Mouse (Mus musculus): ENCODE data around the gene Cldn4. TPM values are rescaled to one million over a fixed set of nuclear protein-coding genes. Genes with fewer than 3 reads are reported as not detected.
"Not testable (repeated sequence)": the region's sequence is repeated elsewhere in the genome, so short reads cannot be mapped to it uniquely, and the experiment has no call there.

Gene Cldn4
- total RNA-seq, 4 experiments from 2014 or later, result not detected

- DNase-seq (ENCODE audit: low spot score in 2 of 2), result not testable (repeated sequence)
These were observed 17.9 kb upstream of the Cldn4 start for GRCm38 (mm10) chr5:134964655-134965054.

- DNase-seq (ENCODE audit: low spot score in 2 of 2), result no peak
These were observed 16.8 kb upstream of the Cldn4 start for GRCm38 (mm10) chr5:134963546-134963945.

- DNase-seq (ENCODE audit: low spot score in 2 of 2), result no peak
These were observed 14.8 kb upstream of the Cldn4 start for GRCm38 (mm10) chr5:134961519-134961918.

GRCm38 (mm10) chr5:134960430-134960829, 13.7 kb upstream of the Cldn4 start:
- no peak for DNase-seq (ENCODE audit: low spot score in 2 of 2)

GRCm38 (mm10) chr5:134959114-134959513, 12.4 kb upstream of the Cldn4 start:
- peak in 1 of 2 experiments; percentile 15 for DNase-seq (ENCODE audit: low spot score in 2 of 2)

- no peak for DNase-seq (ENCODE audit: low spot score in 2 of 2)
These were observed 8.8 kb upstream of the Cldn4 start for GRCm38 (mm10) chr5:134955491-134955890.

- DNase-seq (ENCODE audit: low spot score in 2 of 2), result no peak
These were observed 4.5 kb upstream of the Cldn4 start for GRCm38 (mm10) chr5:134951053-134951884.

GRCm38 (mm10) chr5:134948085-134948439, 1.3 kb upstream of the Cldn4 start:
- DNase-seq (ENCODE audit: low spot score in 2 of 2), result no peak

- no peak for DNase-seq (ENCODE audit: low spot score in 2 of 2)
These were observed 818 bp upstream of the Cldn4 start for GRCm38 (mm10) chr5:134947420-134948084.

- no peak for DNase-seq (ENCODE audit: low spot score in 2 of 2)
These were observed 474 bp downstream of the Cldn4 start for GRCm38 (mm10) chr5:134946063-134946856.

GRCm38 (mm10) chr5:134945266-134945959, 1.3 kb downstream of the Cldn4 start:
- no peak for DNase-seq (ENCODE audit: low spot score in 2 of 2)

GRCm38 (mm10) chr5:134944179-134944578, 2.6 kb downstream of the Cldn4 start:
- DNase-seq (ENCODE audit: low spot score in 2 of 2), result no peak

- DNase-seq (ENCODE audit: low spot score in 2 of 2), result no peak
These were observed 4.0 kb downstream of the Cldn4 start for GRCm38 (mm10) chr5:134942740-134943139.

GRCm38 (mm10) chr5:134941472-134942209, 5.1 kb downstream of the Cldn4 start:
- no peak for DNase-seq (ENCODE audit: low spot score in 2 of 2)

GRCm38 (mm10) chr5:134939554-134939953, 7.2 kb downstream of the Cldn4 start:
- DNase-seq (ENCODE audit: low spot score in 2 of 2), result not testable (repeated sequence)

- no peak for DNase-seq (ENCODE audit: low spot score in 2 of 2)
These were observed 7.7 kb downstream of the Cldn4 start for GRCm38 (mm10) chr5:134939069-134939468.

GRCm38 (mm10) chr5:134936626-134937185, 10.0 kb downstream of the Cldn4 start:
- no peak for DNase-seq (ENCODE audit: low spot score in 2 of 2)

- no peak for DNase-seq (ENCODE audit: low spot score in 2 of 2)
These were observed 10.7 kb downstream of the Cldn4 start for GRCm38 (mm10) chr5:134936051-134936450.

GRCm38 (mm10) chr5:134934666-134935065, 12.1 kb downstream of the Cldn4 start:
- DNase-seq (ENCODE audit: low spot score in 2 of 2), result no peak

GRCm38 (mm10) chr5:134933686-134934085, 13.0 kb downstream of the Cldn4 start:
- not testable (repeated sequence) for DNase-seq (ENCODE audit: low spot score in 2 of 2)

All from left cerebral cortex, adult 8-10 months (tissue).